Mouse (Mus musculus): Measurements from ENCODE around the gene Dennd6a. TPM values are rescaled to one million over a fixed set of nuclear protein-coding genes. Genes with fewer than 3 reads are reported as not detected.

The Dennd6a gene
- polyA plus RNA-seq, 1 experiment from 2014 or later, result 27.0 TPM

DNA sequence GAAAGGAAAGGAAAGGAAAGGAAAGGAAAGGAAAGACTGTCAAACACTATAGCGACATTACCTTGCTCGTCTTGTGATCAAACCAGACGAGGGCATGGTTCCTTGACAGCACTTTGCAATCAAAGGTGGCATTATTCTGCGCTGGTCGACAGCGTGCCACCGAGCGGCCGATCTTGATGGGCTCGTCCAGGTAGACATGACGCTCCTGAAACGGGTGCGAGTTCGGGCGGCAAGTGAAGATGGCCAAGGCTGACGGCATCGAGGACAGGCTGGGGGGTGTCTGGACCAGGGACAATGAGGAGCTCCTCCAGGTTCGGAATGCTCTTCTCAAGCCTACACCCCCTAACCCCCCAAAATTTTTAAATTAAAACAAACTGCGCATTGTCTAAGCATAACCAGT, 40.4 kb upstream of the Dennd6a start:
- peak overlapping the region; percentile 94 for H3K9ac ChIP-seq (ENCODE audit: low read length)
- H3K4me1 ChIP-seq (replicated peaks; ENCODE audit: control insufficient read depth, insufficient read depth), result 0 out of 2 replicates have a peak, but pooled peaks cover 2% of the 10 kb centered on the region
- TF ChIP-seq CTCF (IDR thresholded peaks at IDR 0.05; ENCODE audit: low read depth) (no peak), EP300 (optimal IDR thresholded peaks at IDR 0.05) (no peak)
- H3K9me3 ChIP-seq (ENCODE audit: control insufficient read depth, low read length), result no peaks in the 10 kb centered on the region
- no peaks in the 10 kb centered on the region for H3K27me3 ChIP-seq (ENCODE audit: control insufficient read depth, insufficient read depth, low read length)
- no peak overlapping the region for H3K27ac ChIP-seq (replicated peaks)
- DNase-seq (ENCODE audit: low spot score) (peak; percentile 27), ATAC-seq (ENCODE audit: low FRiP score, low TSS enrichment) (no peak)
- H3K36me3 ChIP-seq (ENCODE audit: control insufficient read depth, insufficient read depth, low read length), result no peaks in the 10 kb centered on the region
- H3K4me2 ChIP-seq (replicated peaks; ENCODE audit: low read depth), result peak overlapping the region; percentile 80
- peak overlapping the region; percentile 96 for H3K4me3 ChIP-seq (ENCODE audit: low read depth, low read length)
- 18% methylated on average over 19 of the region's 19 CpGs for WGBS

DNA sequence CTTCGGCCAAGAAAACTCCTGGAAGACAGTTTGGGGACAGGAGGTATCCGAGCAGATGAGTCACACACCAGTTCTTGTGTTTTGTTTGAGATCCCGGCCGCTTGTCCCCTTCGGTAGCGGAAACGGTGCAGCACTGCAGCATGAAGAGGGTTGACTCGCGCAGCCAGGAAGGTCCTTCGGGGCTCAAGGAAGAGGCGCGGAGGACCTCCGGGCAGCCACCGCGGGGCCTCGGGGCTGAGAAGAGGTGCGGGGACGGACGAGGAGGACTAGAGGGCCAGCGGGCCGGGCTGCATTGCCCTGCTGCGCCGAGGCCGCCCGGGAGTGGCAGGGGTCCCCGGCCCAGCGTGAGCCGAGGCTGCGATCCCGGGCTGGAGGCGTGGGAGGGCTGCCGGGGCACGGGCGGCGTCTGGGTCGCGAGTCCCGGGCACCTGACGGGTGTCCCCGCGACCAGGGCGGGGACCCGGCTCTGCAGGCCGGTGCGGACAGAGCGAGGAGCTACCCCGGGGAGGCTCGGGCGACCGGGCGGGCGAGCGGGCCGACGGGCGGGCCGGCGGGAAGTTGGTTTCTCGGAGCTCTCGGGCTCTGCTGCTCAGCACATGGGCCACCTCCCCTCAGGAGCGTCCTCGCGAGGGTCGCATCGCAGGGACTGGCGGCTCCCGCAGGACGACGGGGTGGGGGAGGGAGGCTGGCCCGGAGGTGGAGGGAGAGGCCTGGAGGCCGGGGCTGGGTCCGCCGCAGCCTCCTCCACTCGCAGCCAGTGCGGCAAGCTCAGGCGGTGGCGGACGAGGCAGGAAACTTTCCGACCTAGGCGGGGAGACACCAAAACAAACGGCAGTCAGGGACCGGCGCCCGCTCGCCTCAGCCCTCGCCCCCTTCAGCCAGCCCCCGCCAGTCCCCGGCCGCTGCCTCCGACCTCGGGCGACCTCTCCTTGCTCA, 39.6 kb upstream of the Dennd6a start:
- ATAC-seq (ENCODE audit: low FRiP score, low TSS enrichment), result peak; percentile 81
- no peaks in the 10 kb centered on the region for H3K27me3 ChIP-seq (ENCODE audit: control insufficient read depth, insufficient read depth, low read length)
- DNase-seq (ENCODE audit: low spot score), result peak; percentile 51
- H3K4me1 ChIP-seq (replicated peaks; ENCODE audit: control insufficient read depth, insufficient read depth), result 0 out of 2 replicates have a peak, but pooled peaks cover 2% of the 10 kb centered on the region
- peak overlapping the region; percentile 94 for H3K9ac ChIP-seq (ENCODE audit: low read length)
- peak overlapping the region; percentile 96 for H3K4me3 ChIP-seq (ENCODE audit: low read depth, low read length)
- peak overlapping the region; percentile 90 for H3K27ac ChIP-seq (replicated peaks)
- no peaks in the 10 kb centered on the region for H3K9me3 ChIP-seq (ENCODE audit: control insufficient read depth, low read length)
- WGBS, result under 1% methylated on average over 68 of the region's 92 CpGs
- H3K4me2 ChIP-seq (replicated peaks; ENCODE audit: low read depth), result peak overlapping the region; percentile 80
- no peaks in the 10 kb centered on the region for H3K36me3 ChIP-seq (ENCODE audit: control insufficient read depth, insufficient read depth, low read length)
- TF ChIP-seq EP300 (optimal IDR thresholded peaks at IDR 0.05) (no peak), CTCF (IDR thresholded peaks at IDR 0.05; ENCODE audit: low read depth) (no peak)

DNA sequence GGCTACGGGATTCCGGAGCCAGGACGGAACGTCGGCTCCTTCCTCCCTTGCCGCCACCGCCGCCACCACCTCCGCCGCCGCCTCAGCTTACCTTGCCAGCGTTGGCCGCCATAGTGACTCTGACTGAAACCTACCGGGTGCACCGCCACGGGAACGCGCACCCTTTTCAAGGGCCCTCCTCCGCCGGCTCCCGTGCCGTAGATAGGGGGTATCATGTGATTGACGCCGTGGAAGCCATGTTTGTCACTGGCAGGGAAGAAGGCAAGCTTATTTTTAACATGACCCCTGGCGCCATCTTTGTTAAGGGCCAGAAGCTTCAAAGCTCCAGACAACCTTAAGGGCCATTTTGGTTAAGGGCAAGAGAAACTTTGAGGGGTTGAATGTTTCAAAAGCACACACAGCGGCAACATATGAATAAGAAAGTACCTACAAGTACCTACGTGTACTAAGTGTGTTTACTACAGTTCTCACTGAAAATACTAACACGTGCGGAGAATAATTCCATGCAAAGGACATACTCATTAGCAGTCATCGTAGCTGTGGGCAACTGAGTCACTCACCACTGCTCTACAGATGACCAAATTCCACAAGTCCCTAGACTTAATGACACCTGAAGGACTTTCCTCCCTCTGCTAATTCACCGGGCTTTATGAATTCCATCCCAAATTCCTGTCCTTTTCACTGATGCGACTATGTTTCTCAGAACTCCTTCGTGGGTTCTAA, 38.7 kb upstream of the Dennd6a start, which contains the start of gene Slmap:
TSS of gene Slmap (minus strand) at position 175 of the 723 bp plus-strand sequence.
- 0 out of 2 replicates have a peak, but pooled peaks have one; percentile 18 for TF ChIP-seq CTCF (IDR thresholded peaks at IDR 0.05; ENCODE audit: low read depth)
- TF ChIP-seq EP300 (optimal IDR thresholded peaks at IDR 0.05), result no peak
- Histone ChIP-seq H3K4me2 (replicated peaks; ENCODE audit: low read depth) (peak within 1 kb of the TSS; percentile 80), H3K9me3 (ENCODE audit: control insufficient read depth, low read length) (no peaks in the 10 kb centered on the region), H3K36me3 (ENCODE audit: control insufficient read depth, insufficient read depth, low read length) (no peaks in the 10 kb centered on the region), H3K27ac (replicated peaks) (peak within 1 kb of the TSS; percentile 90), H3K27me3 (ENCODE audit: control insufficient read depth, insufficient read depth, low read length) (no peaks in the 10 kb centered on the region), H3K9ac (ENCODE audit: low read length) (peak within 1 kb of the TSS; percentile 94), H3K4me3 (ENCODE audit: low read depth, low read length) (peak within 1 kb of the TSS; percentile 96), H3K4me1 (replicated peaks; ENCODE audit: control insufficient read depth, insufficient read depth) (0 out of 2 replicates have a peak, but pooled peaks cover 2% of the 10 kb centered on the region)
- ATAC-seq (ENCODE audit: low FRiP score, low TSS enrichment) (peak; percentile 94), DNase-seq (ENCODE audit: low spot score) (peak; percentile 99)
- WGBS, result 13% methylated on average over 30 of the region's 33 CpGs

DNA sequence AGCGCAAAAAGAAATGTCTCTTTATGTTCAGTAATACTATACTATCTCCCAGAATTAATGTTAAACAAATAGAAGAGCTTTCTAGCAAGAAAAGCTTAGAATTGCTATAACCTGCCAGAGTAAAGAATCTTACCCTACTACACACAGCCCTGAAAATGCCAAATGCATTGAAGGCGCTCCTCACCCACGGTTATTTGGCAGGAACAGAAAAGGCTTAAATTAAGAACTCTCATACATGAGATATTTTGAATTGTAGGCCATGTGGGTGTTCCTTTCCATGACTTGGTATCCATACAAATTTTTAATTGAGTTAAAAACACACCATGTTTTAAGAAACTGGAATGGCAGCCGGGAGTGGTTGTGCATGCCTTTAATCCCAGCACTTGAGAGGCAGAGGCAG, 34.4 kb upstream of the Dennd6a start:
- TF ChIP-seq CTCF (IDR thresholded peaks at IDR 0.05; ENCODE audit: low read depth), result no peak
- no peak for TF ChIP-seq EP300 (optimal IDR thresholded peaks at IDR 0.05)
- no peak for DNase-seq (ENCODE audit: low spot score)
- H3K4me1 ChIP-seq (replicated peaks; ENCODE audit: control insufficient read depth, insufficient read depth), result no peaks in the 10 kb centered on the region
- no peaks in the 10 kb centered on the region for H3K27me3 ChIP-seq (ENCODE audit: control insufficient read depth, insufficient read depth, low read length)
- no peak overlapping the region for H3K27ac ChIP-seq (replicated peaks)
- H3K4me2 ChIP-seq (replicated peaks; ENCODE audit: low read depth), result no peak overlapping the region
- H3K4me3 ChIP-seq (ENCODE audit: low read depth, low read length), result no peak overlapping the region
- WGBS, result 30% methylated on average over 4 of the region's 4 CpGs
- no peak for ATAC-seq (ENCODE audit: low FRiP score, low TSS enrichment)
- no peaks in the 10 kb centered on the region for H3K9me3 ChIP-seq (ENCODE audit: control insufficient read depth, low read length)
- H3K9ac ChIP-seq (ENCODE audit: low read length), result no peak overlapping the region
- no peaks in the 10 kb centered on the region for H3K36me3 ChIP-seq (ENCODE audit: control insufficient read depth, insufficient read depth, low read length)

DNA sequence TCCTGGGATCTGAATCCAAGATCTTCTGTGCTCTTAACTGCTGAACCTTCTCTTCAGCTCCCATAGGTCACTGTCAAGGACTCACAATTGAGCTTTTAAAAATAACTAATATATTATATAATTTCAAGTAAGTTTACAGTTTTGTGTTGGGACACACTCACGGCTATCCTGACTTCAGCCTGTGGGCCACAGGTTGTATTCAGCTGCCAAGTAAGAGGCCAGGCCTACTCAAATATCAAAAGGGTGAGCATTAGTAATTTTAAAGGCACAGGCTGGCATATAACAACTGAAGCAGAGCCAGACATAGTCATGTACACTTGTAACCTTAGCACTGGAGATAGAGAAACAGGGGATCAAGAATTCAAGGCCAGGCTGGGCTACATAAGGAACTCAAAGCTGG, 33.1 kb upstream of the Dennd6a start:
- Histone ChIP-seq H3K4me1 (replicated peaks; ENCODE audit: control insufficient read depth, insufficient read depth) (no peaks in the 10 kb centered on the region), H3K36me3 (ENCODE audit: control insufficient read depth, insufficient read depth, low read length) (no peaks in the 10 kb centered on the region), H3K27ac (replicated peaks) (no peak overlapping the region), H3K9ac (ENCODE audit: low read length) (no peak overlapping the region), H3K4me2 (replicated peaks; ENCODE audit: low read depth) (no peak overlapping the region), H3K9me3 (ENCODE audit: control insufficient read depth, low read length) (no peaks in the 10 kb centered on the region), H3K27me3 (ENCODE audit: control insufficient read depth, insufficient read depth, low read length) (no peaks in the 10 kb centered on the region), H3K4me3 (ENCODE audit: low read depth, low read length) (no peak overlapping the region)
- 56% methylated on average over 1 of the region's 1 CpGs for WGBS
- no peak for DNase-seq (ENCODE audit: low spot score)
- peak; percentile 76 for ATAC-seq (ENCODE audit: low FRiP score, low TSS enrichment)
- TF ChIP-seq EP300 (optimal IDR thresholded peaks at IDR 0.05) (no peak), CTCF (IDR thresholded peaks at IDR 0.05; ENCODE audit: low read depth) (no peak)

All from stomach, postnatal 0 days (tissue).